Mouse (Mus musculus): ENCODE data around the gene Ulk4.

DNA sequence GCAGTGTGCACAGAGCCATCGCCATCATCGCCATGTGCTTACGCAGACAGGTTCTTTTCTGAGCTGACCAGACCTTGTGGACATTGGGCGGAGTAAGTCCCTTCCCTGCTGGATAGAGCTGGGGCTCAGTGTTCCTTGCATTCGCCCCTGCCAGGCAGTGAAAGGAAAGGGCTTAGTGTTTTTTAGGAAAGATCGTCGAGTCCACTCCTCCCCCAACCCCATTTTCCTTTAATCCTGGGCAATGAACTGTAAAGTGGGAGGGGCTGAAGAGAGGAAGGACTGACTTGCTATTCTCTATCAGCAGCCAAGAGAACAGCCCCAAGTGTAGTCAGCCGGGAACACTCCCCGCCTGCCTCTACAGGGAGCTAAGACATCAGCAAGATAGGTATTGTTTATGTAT lies 26.8 kb upstream of the Ulk4 start:
- TF ChIP-seq USF1 (IDR thresholded peaks at IDR 0.05; ENCODE audit: low read depth) (no peak), CTCF (IDR thresholded peaks at IDR 0.05; ENCODE audit: control insufficient read depth, insufficient read depth, insufficient read length) (no peak), MYOD1 (IDR thresholded peaks at IDR 0.05; ENCODE audit: control insufficient read depth, insufficient read length, low read depth) (no peak)

Measured in C2C12 (cell line).